Mouse (Mus musculus): ENCODE data around the gene D13Ertd608e. TPM values are rescaled to one million over a fixed set of nuclear protein-coding genes. Genes with fewer than 3 reads are reported as not detected.

D13Ertd608e gene
- 0.40 TPM for polyA plus RNA-seq (2017; shearing (Covaris generic))

GRCm38 (mm10) chr13:119835320-119836056 is at the start of gene D13Ertd608e:
D13Ertd608e (plus strand) TSS chr13:119836006.

DNA sequence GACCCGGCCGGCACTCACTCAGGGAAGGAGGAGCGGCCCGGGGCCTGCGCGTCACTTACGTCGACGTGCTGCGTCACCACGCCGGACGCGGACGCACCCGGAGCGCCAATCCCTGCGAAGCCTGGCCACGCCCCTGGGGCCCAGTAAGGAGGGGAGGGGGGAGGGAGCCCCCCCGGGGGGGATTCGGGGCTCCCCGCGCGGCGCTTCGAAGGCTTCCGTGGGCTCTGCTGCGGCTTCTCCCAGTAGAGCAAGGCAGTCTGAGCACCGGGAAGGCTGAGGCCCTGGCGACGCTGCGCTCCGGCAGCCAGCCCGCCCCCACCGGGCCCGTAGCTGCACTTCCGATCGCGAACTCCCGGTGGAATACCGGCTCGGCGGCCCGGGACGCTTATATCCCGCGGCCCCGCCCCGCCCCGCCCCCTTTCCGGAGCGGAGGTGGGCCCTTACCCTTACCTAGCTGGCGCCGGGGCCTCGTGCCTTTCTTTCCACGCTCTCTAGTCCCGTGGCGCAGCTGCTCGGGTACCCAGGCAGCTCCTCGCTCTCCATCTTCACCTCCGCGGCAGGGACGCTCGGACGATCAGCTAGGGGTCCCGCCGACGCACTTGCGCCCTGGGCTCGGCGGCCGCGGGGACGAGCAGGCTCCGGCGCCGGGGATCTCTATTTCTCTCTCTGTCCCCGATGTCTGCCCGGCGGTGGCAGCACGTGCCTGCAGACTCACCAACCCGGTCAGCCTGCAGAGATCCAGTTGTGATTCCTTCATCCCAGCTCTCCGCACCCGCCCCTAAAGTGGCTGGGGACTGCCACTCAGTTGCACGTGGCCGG is 44.8 kb upstream of the D13Ertd608e start, which contains the start of gene Zfp131:
Gene Zfp131, minus strand, starts transcription at position 129 of the 819 bp plus-strand sequence.

GRCm38 (mm10) chr13:119830116-119830515 is 5.7 kb upstream of the D13Ertd608e start, which contains the start of gene AF067063:
AF067063 (minus strand) TSS chr13:119830216.

GRCm38 (mm10) chr13:119894685-119895084 is 58.9 kb downstream of the D13Ertd608e start, which contains the start of gene Tcstv1:
Tcstv1 (minus strand) TSS chr13:119894785.

Other genes starting within 250 kb of the D13Ertd608e start
- 0.10 TPM for gene Ccl28, start 212.2 kb upstream of the D13Ertd608e start, polyA plus RNA-seq (2017; shearing (Covaris generic))
- 52.9 TPM for gene Hmgcs1, start 145.6 kb upstream of the D13Ertd608e start, polyA plus RNA-seq (2017; shearing (Covaris generic))
- gene Nim1k, start 80.1 kb upstream of the D13Ertd608e start, polyA plus RNA-seq (2017; shearing (Covaris generic)), result 0.68 TPM
- gene Zfp131, start 45.1 kb upstream of the D13Ertd608e start, polyA plus RNA-seq (2017; shearing (Covaris generic)), result 20.4 TPM
- not detected for gene AF067063, start 5.8 kb upstream of the D13Ertd608e start, polyA plus RNA-seq (2017; shearing (Covaris generic))
- gene Tcstv1, start 58.8 kb downstream of the D13Ertd608e start, polyA plus RNA-seq (2017; shearing (Covaris generic)), result not detected
- not detected for gene Gm21761, start 93.3 kb downstream of the D13Ertd608e start, polyA plus RNA-seq (2017; shearing (Covaris generic))
- gene B020031M17Rik, start 114.8 kb downstream of the D13Ertd608e start, polyA plus RNA-seq (2017; shearing (Covaris generic)), result not detected
- gene Gm36079, start 191.0 kb downstream of the D13Ertd608e start, polyA plus RNA-seq (2017; shearing (Covaris generic)), result not detected
- not detected for gene Gm21188, start 216.2 kb downstream of the D13Ertd608e start, polyA plus RNA-seq (2017; shearing (Covaris generic))